Mouse (Mus musculus) CH12.LX (cell line): ENCODE data around the gene Gstp2. TPM values are rescaled to one million over a fixed set of nuclear protein-coding genes. Genes with fewer than 3 reads are reported as not detected.

Experiments
- DNase-seq: peaks from one replicate; pipeline ENCODE4 v3.0.0-alpha.2; 2013; ENCODE audit errors: extremely low read depth
- H3K27ac ChIP-seq: 2 replicates; pipeline ENCODE4 v1.5.1; 2012; ENCODE audit warnings: low read depth, mild to moderate bottlenecking, control low read depth, moderate library complexity; ENCODE audit not compliant: insufficient read depth
- H3K27me3 ChIP-seq: replicated peaks from 2 replicates; pipeline ENCODE3; 2012; ENCODE audit warnings: inconsistent platforms
- H3K36me3 ChIP-seq, 2 experiments: replicated peaks in 1 of 2; 2 replicates each; pipeline versions ENCODE3 to v1.6.1; 2012; ENCODE audit warnings: inconsistent platforms in 1 of 2, low read length in 1 of 2, mild to moderate bottlenecking in 1 of 2, mixed read lengths in 1 of 2, moderate library complexity in 1 of 2; ENCODE audit not compliant: control insufficient read depth in 1 of 2, insufficient read depth in 1 of 2
- H3K4me1 ChIP-seq, 2 experiments: 2 replicates each; pipeline ENCODE4 v1.6.1; 2012; ENCODE audit warnings: inconsistent platforms in 1 of 2, moderate library complexity in 1 of 2; ENCODE audit not compliant: insufficient read depth in 2 of 2, control insufficient read depth in 1 of 2
- H3K4me2 ChIP-seq: 2 replicates; pipeline ENCODE4 v1.6.1; 2012; ENCODE audit warnings: low read depth, mild to moderate bottlenecking, control low read depth; ENCODE audit not compliant: poor library complexity, insufficient read depth, severe bottlenecking
- H3K4me3 ChIP-seq, 3 experiments: fragments of 150-350 bp in 1 of 3; sonication (generic) in 1 of 3; replicated peaks in 1 of 3; 2 replicates each; pipeline versions ENCODE3 to v1.5.1; 2011 to 2012; ENCODE audit warnings: low read depth in 2 of 3, low read length in 2 of 3, mild to moderate bottlenecking in 2 of 3, moderate library complexity in 2 of 3, control low read depth in 1 of 3, improper control_type of control experiment in 1 of 3, inconsistent platforms in 1 of 3, mixed read lengths in 1 of 3; ENCODE audit not compliant: poor library complexity in 1 of 3
- H3K79me2 ChIP-seq: replicated peaks from 2 replicates; pipeline ENCODE4 v1.6.1; 2012; ENCODE audit warnings: mild to moderate bottlenecking, moderate library complexity; ENCODE audit not compliant: control insufficient read depth, poor library complexity, insufficient read depth, severe bottlenecking; ENCODE audit errors: extremely low read depth
- H3K9ac ChIP-seq: 2 replicates; pipeline ENCODE4 v1.6.1; 2012; ENCODE audit warnings: low read depth, mild to moderate bottlenecking, control low read depth, moderate library complexity; ENCODE audit not compliant: insufficient read depth
- H3K9me3 ChIP-seq: replicated peaks from 2 replicates; pipeline ENCODE3; 2012; ENCODE audit warnings: low read length, inconsistent platforms, mixed read lengths
- BHLHE40 ChIP-seq: IDR thresholded peaks from 2 replicates; pipeline ENCODE4 v1.6.1; 2011; ENCODE audit warnings: mild to moderate bottlenecking, low read depth, low read length, improper control_type of control experiment
- CTCF ChIP-seq, 2 experiments: IDR thresholded peaks in 1 of 2; conservative IDR thresholded peaks in 1 of 2; 2 replicates each; pipeline ENCODE4 v1.5.1; 2011 to 2012; ENCODE audit warnings: low read depth in 2 of 2, low read length in 2 of 2, improper control_type of control experiment in 1 of 2, inconsistent platforms in 1 of 2, mild to moderate bottlenecking in 1 of 2, moderate library complexity in 1 of 2
- ELF1 ChIP-seq: IDR thresholded peaks from 2 replicates; pipeline ENCODE4 v1.6.1; 2014; ENCODE audit warnings: low read depth, mild to moderate bottlenecking, inconsistent platforms, low read length, improper control_type of control experiment
- EP300 ChIP-seq: IDR thresholded peaks from 2 replicates; pipeline ENCODE4 v1.6.1; 2011; ENCODE audit warnings: low read length, improper control_type of control experiment
- ETS1 ChIP-seq: conservative IDR thresholded peaks from 2 replicates; pipeline ENCODE4 v1.6.1; 2012; ENCODE audit warnings: low read depth, mild to moderate bottlenecking, inconsistent platforms, low read length, improper control_type of control experiment, moderate library complexity
- GABPA ChIP-seq: IDR thresholded peaks from 2 replicates; pipeline ENCODE4 v1.6.1; 2012; ENCODE audit warnings: low read depth, low read length, improper control_type of control experiment, inconsistent platforms; ENCODE audit not compliant: insufficient replicate concordance
- HCFC1 ChIP-seq: IDR thresholded peaks from 2 replicates; pipeline ENCODE4 v1.6.1; 2012; ENCODE audit warnings: low read depth, mild to moderate bottlenecking, inconsistent platforms, low read length, improper control_type of control experiment
- MXI1 ChIP-seq: IDR thresholded peaks from 2 replicates; pipeline ENCODE4 v1.6.1; 2011; ENCODE audit warnings: mild to moderate bottlenecking, low read depth, low read length, improper control_type of control experiment
- NELFE ChIP-seq: IDR thresholded peaks from 2 replicates; pipeline ENCODE4 v1.6.1; 2011; ENCODE audit warnings: low read depth, low read length, improper control_type of control experiment
- SMC3 ChIP-seq: IDR thresholded peaks from 2 replicates; pipeline ENCODE4 v1.6.1; 2011; ENCODE audit warnings: low read depth, low read length, improper control_type of control experiment
- ZKSCAN1 ChIP-seq: IDR thresholded peaks from 2 replicates; pipeline ENCODE4 v1.6.1; 2012; ENCODE audit warnings: low read depth, inconsistent platforms, low read length, improper control_type of control experiment, borderline replicate concordance
- ZNF384 ChIP-seq: IDR thresholded peaks from 2 replicates; pipeline ENCODE4 v1.6.1; 2012; ENCODE audit warnings: low read depth, low read length, improper control_type of control experiment, inconsistent platforms
- dilution Hi-C: fragments of 300-500 bp; cut with MboI; formaldehyde crosslinking; loops from 2 replicates; pipeline ENCODE4 v1.14.3; 2020; ENCODE audit warnings: low sequenced_read_pairs; ENCODE audit not compliant: extremely low pct_unique_long_range_greater_than_20kb, extremely low pct_ligation_motif_present
- in situ Hi-C: fragments of 300-500 bp; cut with MboI; formaldehyde crosslinking; loops from 3 replicates; pipeline ENCODE4 v1.14.3; 2019; ENCODE audit warnings: low sequenced_read_pairs, low pct_ligation_motif_present, low pct_unique_long_range_greater_than_20kb, mixed read lengths
- polyA plus RNA-seq: library from polyadenylated mRNA; unstranded; fragments of >175 nt; gene quantifications from 2 replicates; pipeline ENCODE4 v1.2.1, GENCODE M21; 2012; ENCODE audit warnings: low read depth; ENCODE audit not compliant: insufficient read length
- total RNA-seq, 2 experiments: library from RNA; depleted of rRNA; stranded (reverse); fragments of 300-350 nt in 1 of 2; fragments of >200 nt in 1 of 2; gene quantifications; 2 replicates each; pipeline ENCODE4 v1.2.3; 2012 to 2014

Gstp2 gene
- total and polyA plus RNA-seq, 3 experiments: 1.4 to 21.1 TPM; not detected in 1

- in situ Hi-C loops: loop anchor here (5.0 kb wide), 2 partner anchors 34 to 69 kb away; no protein-coding TSS in a partner anchor
Measured at GRCm38 (mm10) chr19:4017921-4018587, 27.8 kb downstream of the Gstp2 start.

GRCm38 (mm10) chr19:4015635-4016034 is 30.2 kb downstream of the Gstp2 start:
- H3K4me2 ChIP-seq: no peak overlapping the region
- H3K27me3 ChIP-seq: peaks cover 2% of the 10 kb centered on the region
- no peaks in the 10 kb centered on the region for H3K9me3 ChIP-seq
- peaks cover 4 to 7% of the 10 kb centered on the region in 2 experiments for H3K36me3 ChIP-seq
- no peak for TF ChIP-seq NELFE
- TF ChIP-seq ZKSCAN1: no peak
- no peak for TF ChIP-seq ETS1
- TF ChIP-seq ZNF384: no peak
- TF ChIP-seq CTCF (conservative IDR thresholded peaks at IDR 0.05 in 1 of 2, IDR thresholded peaks at IDR 0.05 in 1 of 2; ENCODE audit: low read depth in 2 of 2, low read length in 2 of 2): no peak
- no peak for TF ChIP-seq MXI1
- no peak for TF ChIP-seq BHLHE40
- no peak for TF ChIP-seq HCFC1
- TF ChIP-seq ELF1: no peak
- no peak for TF ChIP-seq GABPA
- no peak for TF ChIP-seq SMC3
- TF ChIP-seq, all 38 proteins: peak for 0
- Histone ChIP-seq H3K9ac (no peak overlapping the region), H3K4me1 (peaks cover 12 to 32% of the 10 kb centered on the region in 2 experiments), H3K79me2 (peaks cover 8% of the 10 kb centered on the region; the same call in 1 of the 2 replicates), H3K27ac (no peak overlapping the region), H3K4me3 (no peak overlapping the region)
- in situ Hi-C loops: loop anchor here (5.0 kb wide), 2 partner anchors 37 to 72 kb away; no protein-coding TSS in a partner anchor
- DNase-seq: no peak
- dilution Hi-C loops: no loop called here

More at GRCm38 (mm10) chr19:4017921-4018587, 27.8 kb downstream of the Gstp2 start:
- no peak overlapping the region for H3K9ac ChIP-seq
- DNase-seq: no peak
- H3K79me2 ChIP-seq: no peaks in the 10 kb centered on the region
- no peak overlapping the region for H3K4me3 ChIP-seq
- H3K4me2 ChIP-seq: no peak overlapping the region
- TF ChIP-seq GABPA (no peak), ZNF384 (peak; percentile 59)
- no peaks in the 10 kb centered on the region for H3K36me3 ChIP-seq
- dilution Hi-C loops: no loop called here
- peaks cover 9 to 20% of the 10 kb centered on the region in 2 experiments for H3K4me1 ChIP-seq
- peaks cover 2% of the 10 kb centered on the region for H3K27me3 ChIP-seq
- H3K9me3 ChIP-seq: no peaks in the 10 kb centered on the region
- H3K27ac ChIP-seq: no peak overlapping the region

DNA sequence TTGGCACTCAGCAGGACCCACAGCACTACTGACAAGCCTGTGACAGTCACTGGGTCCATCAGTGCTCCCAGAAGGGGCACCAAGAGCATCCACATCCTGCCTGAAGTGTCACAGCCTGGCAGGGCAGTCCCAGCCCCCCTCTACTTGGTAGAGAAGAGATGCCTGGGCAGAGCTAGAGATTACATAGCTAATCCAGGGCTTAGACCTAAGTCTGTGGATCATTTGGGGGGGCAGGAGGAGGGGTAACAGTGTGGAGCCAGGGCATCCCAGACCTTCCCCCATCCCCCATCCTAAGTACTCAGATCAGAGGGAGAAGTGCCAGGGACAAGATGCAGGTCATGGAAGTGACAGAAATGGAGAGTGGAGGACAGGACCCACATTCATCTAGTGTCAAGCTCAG is 31.0 kb downstream of the Gstp2 start:
- H3K4me3 ChIP-seq: no peak overlapping the region
- dilution Hi-C loops (no loop called here), in situ Hi-C loops (loop anchor here (5.0 kb wide), 2 partner anchors 37 to 72 kb away; no protein-coding TSS in a partner anchor)
- H3K36me3 ChIP-seq: peaks cover 8 to 15% of the 10 kb centered on the region in 2 experiments
- peaks cover 12 to 30% of the 10 kb centered on the region in 2 experiments for H3K4me1 ChIP-seq
- peaks cover 8% of the 10 kb centered on the region; the same call in 1 of the 2 replicates for H3K79me2 ChIP-seq
- H3K27me3 ChIP-seq: peaks cover 2% of the 10 kb centered on the region
- no peak overlapping the region for H3K27ac ChIP-seq
- no peak overlapping the region for H3K4me2 ChIP-seq
- no peak overlapping the region for H3K9ac ChIP-seq
- no peak for DNase-seq
- no peak for TF ChIP-seq EP300
- H3K9me3 ChIP-seq: no peaks in the 10 kb centered on the region
